Mouse (Mus musculus): ENCODE results near the gene Lef1. TPM values are rescaled to one million over a fixed set of nuclear protein-coding genes. Genes with fewer than 3 reads are reported as not detected.

Gene Lef1
- polyA plus RNA-seq, 2 experiments = 0.12 to 0.25 TPM

- Histone ChIP-seq H3K4me3 (ENCODE audit: insufficient read depth in 1 of 2, low read depth in 2 of 2, low read length in 2 of 2) (no peak overlapping the region), H3K4me2 (ENCODE audit: low read depth) (no peak overlapping the region), H3K36me3 (replicated peaks; ENCODE audit: control insufficient read depth, insufficient read depth, low read depth) (no peaks in the 10 kb centered on the region), H3K9me3 (ENCODE audit: control insufficient read depth, low read length) (no peaks in the 10 kb centered on the region), H3K4me1 (replicated peaks; ENCODE audit: control insufficient read depth in 2 of 2, insufficient read depth in 2 of 2, low read length in 1 of 2) (no peaks in the 10 kb centered on the region), H3K27ac (no peak overlapping the region), H3K27me3 (ENCODE audit: control insufficient read depth, insufficient read depth, low read length) (no peaks in the 10 kb centered on the region), H3K9ac (replicated peaks) (no peak overlapping the region)
- DNase-seq (ENCODE audit: low read depth in 3 of 3, low spot score in 3 of 3) = no peak
- no peak for TF ChIP-seq CTCF (IDR thresholded peaks at IDR 0.05; ENCODE audit: low read depth)
- TF ChIP-seq EP300 (IDR thresholded peaks at IDR 0.05; ENCODE audit: low read depth) = no peak
- no peak for ATAC-seq (ENCODE audit: insufficient read depth)
- 76% methylated on average over 10 of the region's 10 CpGs for WGBS (ENCODE audit: insufficient replicate concordance)
Observed at GRCm38 (mm10) chr3:131248444-131248843, 138.2 kb downstream of the Lef1 start.

- no peak for ATAC-seq (ENCODE audit: insufficient read depth)
- Histone ChIP-seq H3K4me2 (ENCODE audit: low read depth) (no peak overlapping the region), H3K4me3 (ENCODE audit: insufficient read depth in 1 of 2, low read depth in 2 of 2, low read length in 2 of 2) (no peak overlapping the region), H3K4me1 (replicated peaks; ENCODE audit: control insufficient read depth in 2 of 2, insufficient read depth in 2 of 2, low read length in 1 of 2) (no peaks in the 10 kb centered on the region), H3K36me3 (replicated peaks; ENCODE audit: control insufficient read depth, insufficient read depth, low read depth) (no peaks in the 10 kb centered on the region), H3K27ac (no peak overlapping the region), H3K27me3 (ENCODE audit: control insufficient read depth, insufficient read depth, low read length) (no peaks in the 10 kb centered on the region), H3K9ac (replicated peaks) (no peak overlapping the region), H3K9me3 (ENCODE audit: control insufficient read depth, low read length) (no peaks in the 10 kb centered on the region)
- DNase-seq (ENCODE audit: low read depth in 3 of 3, low spot score in 3 of 3) = no peak
- 28% methylated on average over 2 of the region's 2 CpGs for WGBS (ENCODE audit: insufficient replicate concordance)
- TF ChIP-seq EP300 (IDR thresholded peaks at IDR 0.05; ENCODE audit: low read depth) (no peak), CTCF (IDR thresholded peaks at IDR 0.05; ENCODE audit: low read depth) (no peak)
Observed at GRCm38 (mm10) chr3:131250283-131250682, 140.0 kb downstream of the Lef1 start.

- TF ChIP-seq EP300 (IDR thresholded peaks at IDR 0.05; ENCODE audit: low read depth) (no peak), CTCF (IDR thresholded peaks at IDR 0.05; ENCODE audit: low read depth) (no peak)
- Histone ChIP-seq H3K27ac (no peak overlapping the region), H3K4me3 (ENCODE audit: insufficient read depth in 1 of 2, low read depth in 2 of 2, low read length in 2 of 2) (no peak overlapping the region), H3K27me3 (ENCODE audit: control insufficient read depth, insufficient read depth, low read length) (no peaks in the 10 kb centered on the region), H3K9ac (replicated peaks) (no peak overlapping the region), H3K9me3 (ENCODE audit: control insufficient read depth, low read length) (no peaks in the 10 kb centered on the region), H3K36me3 (replicated peaks; ENCODE audit: control insufficient read depth, insufficient read depth, low read depth) (no peaks in the 10 kb centered on the region), H3K4me2 (ENCODE audit: low read depth) (no peak overlapping the region), H3K4me1 (replicated peaks; ENCODE audit: control insufficient read depth in 2 of 2, insufficient read depth in 2 of 2, low read length in 1 of 2) (no peaks in the 10 kb centered on the region)
- DNase-seq (ENCODE audit: low read depth in 3 of 3, low spot score in 3 of 3) (no peak), ATAC-seq (ENCODE audit: insufficient read depth) (no peak)
- 70% methylated on average over 13 of the region's 13 CpGs for WGBS (ENCODE audit: insufficient replicate concordance)
Observed at GRCm38 (mm10) chr3:131250978-131251377, 140.7 kb downstream of the Lef1 start.

GRCm38 (mm10) chr3:131251601-131252000 lies 141.3 kb downstream of the Lef1 start:
- Histone ChIP-seq H3K9ac (replicated peaks) (no peak overlapping the region), H3K27me3 (ENCODE audit: control insufficient read depth, insufficient read depth, low read length) (no peaks in the 10 kb centered on the region), H3K36me3 (replicated peaks; ENCODE audit: control insufficient read depth, insufficient read depth, low read depth) (no peaks in the 10 kb centered on the region), H3K4me3 (ENCODE audit: insufficient read depth in 1 of 2, low read depth in 2 of 2, low read length in 2 of 2) (no peak overlapping the region), H3K9me3 (ENCODE audit: control insufficient read depth, low read length) (no peaks in the 10 kb centered on the region), H3K27ac (no peak overlapping the region), H3K4me1 (replicated peaks; ENCODE audit: control insufficient read depth in 2 of 2, insufficient read depth in 2 of 2, low read length in 1 of 2) (no peaks in the 10 kb centered on the region), H3K4me2 (ENCODE audit: low read depth) (no peak overlapping the region)
- WGBS (ENCODE audit: insufficient replicate concordance) = 81% methylated on average over 7 of the region's 7 CpGs
- DNase-seq (ENCODE audit: low read depth in 3 of 3, low spot score in 3 of 3) (no peak), ATAC-seq (ENCODE audit: insufficient read depth) (no peak)
- TF ChIP-seq EP300 (IDR thresholded peaks at IDR 0.05; ENCODE audit: low read depth) (no peak), CTCF (IDR thresholded peaks at IDR 0.05; ENCODE audit: low read depth) (no peak)

DNA sequence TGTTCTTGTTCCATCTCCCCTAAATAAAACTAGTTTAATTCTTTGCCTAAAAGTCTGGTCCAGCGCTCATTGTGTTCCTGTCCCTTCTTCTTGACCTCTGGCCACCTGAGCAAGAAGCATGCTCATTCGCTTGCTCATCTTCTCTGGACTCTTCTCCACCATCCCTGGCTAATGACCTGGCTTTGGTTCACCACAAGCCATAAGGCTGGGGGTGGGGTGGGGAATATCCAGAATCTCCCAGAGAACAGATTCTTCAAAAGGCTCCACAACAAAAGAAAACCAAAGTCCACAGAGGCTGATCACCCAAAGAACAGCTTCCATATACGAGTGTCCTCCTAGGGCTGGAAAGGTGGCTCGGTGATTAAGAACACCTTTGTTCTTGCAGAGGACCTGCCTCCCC lies 144.7 kb downstream of the Lef1 start:
- no peak overlapping the region for H3K4me2 ChIP-seq (ENCODE audit: low read depth)
- no peak for TF ChIP-seq CTCF (IDR thresholded peaks at IDR 0.05; ENCODE audit: low read depth)
- TF ChIP-seq EP300 (IDR thresholded peaks at IDR 0.05; ENCODE audit: low read depth) = no peak
- 71% methylated on average over 4 of the region's 4 CpGs for WGBS (ENCODE audit: insufficient replicate concordance)
- H3K27me3 ChIP-seq (ENCODE audit: control insufficient read depth, insufficient read depth, low read length) = no peaks in the 10 kb centered on the region
- H3K27ac ChIP-seq = no peak overlapping the region
- no peak for DNase-seq (ENCODE audit: low read depth in 3 of 3, low spot score in 3 of 3)
- H3K9ac ChIP-seq (replicated peaks) = no peak overlapping the region
- H3K9me3 ChIP-seq (ENCODE audit: control insufficient read depth, low read length) = no peaks in the 10 kb centered on the region
- H3K4me3 ChIP-seq (ENCODE audit: insufficient read depth in 1 of 2, low read depth in 2 of 2, low read length in 2 of 2) = no peak overlapping the region
- no peak for ATAC-seq (ENCODE audit: insufficient read depth)
- H3K4me1 ChIP-seq (replicated peaks; ENCODE audit: control insufficient read depth in 2 of 2, insufficient read depth in 2 of 2, low read length in 1 of 2) = no peaks in the 10 kb centered on the region
- H3K36me3 ChIP-seq (replicated peaks; ENCODE audit: control insufficient read depth, insufficient read depth, low read depth) = no peaks in the 10 kb centered on the region

Measured in liver, embryonic 14.5 days (tissue).